Mouse (Mus musculus): Measurements from ENCODE around the gene Dbp.

- TF ChIP-seq CTCF (IDR thresholded peaks at IDR 0.05; ENCODE audit: low read depth, low read length) (no peak), POLR2A (IDR thresholded peaks at IDR 0.05; ENCODE audit: extremely low read depth, insufficient read depth, low read length) (no peak)
Observed at GRCm38 (mm10) chr7:45744387-45744786, 39.5 kb downstream of the Dbp start.

All from liver, adult 2 months (tissue).